ENCODE assay signal across 14 mouse cellular contexts in the genomic region with DNA sequence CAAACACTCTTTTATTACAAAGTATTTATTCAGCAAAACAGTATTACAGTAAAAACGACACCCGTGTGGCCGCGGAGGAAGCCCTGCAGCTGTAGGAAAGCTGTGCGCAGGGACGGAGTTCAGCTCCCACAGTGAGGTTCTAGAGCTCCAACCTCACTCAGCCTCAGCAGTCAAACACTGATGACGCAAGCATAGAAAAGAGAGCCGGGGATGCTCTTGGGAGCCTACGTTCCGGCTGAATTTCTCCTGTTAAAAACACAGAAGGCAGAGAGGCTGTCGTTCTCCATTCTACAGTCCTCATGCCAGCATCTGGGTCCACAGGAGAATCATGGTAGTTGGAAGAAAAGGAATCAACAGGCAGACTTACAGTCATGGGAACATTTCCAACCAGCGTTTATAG.
A peak's percentile ranks its signal among the peaks of the same experiment; 100 is the strongest.
DNase-seq lines count a peak whose midpoint lies in the region; ATAC-seq and TF ChIP-seq lines count a peak whose summit lies in the region.
"Had no signal": no experiment of that assay in that cellular context is flagged by ENCODE, and none has a peak within 500 bp of the region (broad histone marks: within the 10 kb centered on the region; RNA-seq: fewer than 3 reads in every experiment).

No protein-coding gene starts in this region.

- no peak for DNase-seq in heart, postnatal 14 days
- DNase-seq in layer of hippocampus, adult 2 months (ENCODE audit: low spot score in 2 of 2): no peak
- DNase-seq in layer of hippocampus, postnatal 25 days (ENCODE audit: extremely low spot score in 1 of 2, low spot score in 1 of 2): no peak
- no peak for DNase-seq in limb, embryonic 14.5 days (ENCODE audit: low spot score)
- DNase-seq in left cerebral cortex, adult 11 months (ENCODE audit: low spot score): no peak
- DNase-seq: kidney, adult 8-10 months; left cerebral cortex, postnatal 4 days; liver, postnatal 0 days; right cerebral cortex, postnatal 4 days had no signal

- peaks cover 35% of the 10 kb centered on the region for H3K4me1 ChIP-seq in heart, embryonic 13.5 days
- peaks cover 9% of the 10 kb centered on the region for H3K4me1 ChIP-seq in cortical plate, adult 2 months (ENCODE audit: control insufficient read depth, insufficient read depth, low read length)
- peaks cover 47% of the 10 kb centered on the region for H3K4me1 ChIP-seq in limb, embryonic 14.5 days (ENCODE audit: control insufficient read depth, insufficient read depth, low read length)

- 82% methylated on average over 12 of the region's 12 CpGs for whole genome bisulfite sequencing in heart, embryonic 13.5 days
- 74% methylated on average over 12 of the region's 12 CpGs for WGBS in limb, embryonic 14.5 days

- no peak overlapping the region for H3K9ac ChIP-seq in heart, embryonic 13.5 days
- H3K9ac ChIP-seq in limb, embryonic 14.5 days (ENCODE audit: low read depth, low read length, severe bottlenecking): no peak overlapping the region
- H3K9ac ChIP-seq: liver, postnatal 0 days; stomach, embryonic 15.5 days had no signal

- peak overlapping the region; percentile 67 for H3K27ac ChIP-seq in heart, embryonic 13.5 days (replicated peaks)
- peak overlapping the region; percentile 68; the same call in 1 of the 2 replicates for H3K27ac ChIP-seq in layer of hippocampus, adult 2 months
- H3K27ac ChIP-seq in cortical plate, adult 2 months (ENCODE audit: insufficient read depth, low read length): peak overlapping the region; percentile 0; the same call in 1 of the 2 replicates
- H3K27ac ChIP-seq in limb, embryonic 14.5 days (replicated peaks; ENCODE audit: low read depth, low read length): peak overlapping the region; percentile 58; the same call in 1 of the 2 replicates
- H3K27ac ChIP-seq: stomach, embryonic 15.5 days had no signal

- no peak overlapping the region for H3K4me3 ChIP-seq in heart, embryonic 13.5 days
- no peak overlapping the region for H3K4me3 ChIP-seq in layer of hippocampus, adult 2 months
- no peak overlapping the region for H3K4me3 ChIP-seq in cortical plate, adult 2 months (ENCODE audit: insufficient read depth, low read length)
- H3K4me3 ChIP-seq in limb, embryonic 14.5 days (replicated peaks; ENCODE audit: low read length): no peak overlapping the region
- H3K4me3 ChIP-seq: stomach, embryonic 15.5 days had no signal

- no peak for ATAC-seq in heart, embryonic 13.5 days (ENCODE audit: extremely low read depth, insufficient number of reproducible peaks, low FRiP score, low TSS enrichment)
- no peak for ATAC-seq in limb, embryonic 14.5 days (ENCODE audit: low FRiP score, low read depth)
- ATAC-seq: liver, postnatal 0 days; Patski had no signal

- intact Hi-C loops in heart, postnatal 14 days (cut with DNase I): no loop called here

- no peaks in the 10 kb centered on the region for H3K9me3 ChIP-seq in heart, embryonic 13.5 days
- no peaks in the 10 kb centered on the region for H3K9me3 ChIP-seq in limb, embryonic 14.5 days (ENCODE audit: control insufficient read depth, low read length)
- H3K9me3 ChIP-seq: stomach, embryonic 15.5 days had no signal

- TF ChIP-seq POLR2A in cortical plate, adult 2 months (IDR thresholded peaks at IDR 0.05; ENCODE audit: extremely low read depth, insufficient read depth, low read length): no peak
- no peak for TF ChIP-seq POLR2A in limb, embryonic 14.5 days (IDR thresholded peaks at IDR 0.05; ENCODE audit: borderline replicate concordance, extremely low read depth, insufficient read depth, insufficient read length)

- H3K36me3 ChIP-seq in heart, embryonic 13.5 days: peaks cover 58% of the 10 kb centered on the region
- H3K36me3 ChIP-seq in limb, embryonic 14.5 days (ENCODE audit: control insufficient read depth, insufficient read depth, low read length): peaks cover 40% of the 10 kb centered on the region
- H3K36me3 ChIP-seq: stomach, embryonic 15.5 days had no signal

- no peaks in the 10 kb centered on the region for H3K27me3 ChIP-seq in heart, embryonic 13.5 days (replicated peaks)
- no peaks in the 10 kb centered on the region for H3K27me3 ChIP-seq in limb, embryonic 14.5 days (ENCODE audit: control insufficient read depth, insufficient read depth, low read length)
- H3K27me3 ChIP-seq: CH12.LX; Patski; stomach, embryonic 15.5 days had no signal

- H3K4me2 ChIP-seq in heart, embryonic 13.5 days: no peak overlapping the region
- H3K4me2 ChIP-seq in limb, embryonic 14.5 days (replicated peaks; ENCODE audit: low read depth, low read length, severe bottlenecking): no peak overlapping the region
- H3K4me2 ChIP-seq: stomach, embryonic 15.5 days had no signal

- TF ChIP-seq CTCF in layer of hippocampus, adult 2 months (conservative IDR thresholded peaks at IDR 0.05): no peak
- no peak for TF ChIP-seq CTCF in cortical plate, adult 2 months (IDR thresholded peaks at IDR 0.05; ENCODE audit: extremely low read depth, insufficient read depth, low read length)

Comparison
In these comparisons a context has a peak if more than half of its experiments do, and no peak if none do; other contexts are left out.
1. H3K27ac ChIP-seq: peak in every context shown above with its lines; median percentile 68 in layer of hippocampus, adult 2 months; 67 in heart, embryonic 13.5 days; 58 in limb, embryonic 14.5 days; 0 in cortical plate, adult 2 months.